Mouse (Mus musculus): ENCODE results near the gene Olfr1023. TPM values are rescaled to one million over a fixed set of nuclear protein-coding genes. Genes with fewer than 3 reads are reported as not detected.

Olfr1023 gene
- polyA plus RNA-seq (2012; rRNA removed) (not detected in 2 replicates), polyA plus RNA-seq (2014; fragmentation: Nextera tagmentation; extraction: Ambion mirVana) (not detected in 2 replicates)

GRCm38 (mm10) chr2:85885340-85885739, at the start of gene Olfr1023:
Gene Olfr1023, plus strand, starts transcription at chr2:85885640.
- Histone ChIP-seq H3K4me3 (ENCODE audit: insufficient read depth in 1 of 2, low read depth in 2 of 2, low read length in 2 of 2) (no peak within 1 kb of the TSS), H3K4me2 (ENCODE audit: low read depth) (no peak within 1 kb of the TSS), H3K27me3 (ENCODE audit: control insufficient read depth, insufficient read depth, low read length) (no peaks in the 10 kb centered on the region), H3K27ac (no peak within 1 kb of the TSS), H3K9ac (replicated peaks) (no peak within 1 kb of the TSS), H3K36me3 (replicated peaks; ENCODE audit: control insufficient read depth, insufficient read depth, low read depth) (no peaks in the 10 kb centered on the region), H3K4me1 (replicated peaks; ENCODE audit: control insufficient read depth in 2 of 2, insufficient read depth in 2 of 2, low read length in 1 of 2) (no peaks in the 10 kb centered on the region), H3K9me3 (ENCODE audit: control insufficient read depth, low read length) (no peaks in the 10 kb centered on the region)
- 46% methylated on average over 2 of the region's 2 CpGs for WGBS (ENCODE audit: insufficient replicate concordance)
- DNase-seq (ENCODE audit: low read depth in 3 of 3, low spot score in 3 of 3) (no peak), ATAC-seq (ENCODE audit: insufficient read depth) (no peak)
- TF ChIP-seq CTCF (IDR thresholded peaks at IDR 0.05; ENCODE audit: low read depth) (no peak), EP300 (IDR thresholded peaks at IDR 0.05; ENCODE audit: low read depth) (no peak)

DNA sequence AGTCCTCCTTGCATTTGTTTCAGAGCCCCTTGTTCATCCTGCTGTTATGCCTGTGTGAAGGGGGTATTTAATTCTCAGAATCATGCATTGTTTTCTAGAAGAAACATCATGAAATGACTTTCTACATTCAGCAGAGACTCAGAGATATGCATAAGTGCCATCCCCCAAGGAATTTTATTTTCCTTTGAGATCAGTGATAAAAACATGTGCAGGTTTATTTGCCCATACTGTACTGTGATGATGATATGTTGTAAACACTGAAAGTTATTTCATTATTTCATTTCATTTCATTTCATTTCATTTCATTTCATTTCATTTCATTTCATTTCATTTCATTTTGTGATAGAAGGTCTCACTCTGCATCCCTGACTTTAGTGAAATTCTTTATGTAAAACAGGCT, 40.1 kb upstream of the Olfr1023 start, which contains the start of gene Olfr1019:
Gene Olfr1019 (minus strand): TSS at position 101 of the 400 bp plus-strand sequence.
- H3K9me3 ChIP-seq (ENCODE audit: control insufficient read depth, low read length), result no peaks in the 10 kb centered on the region

DNA sequence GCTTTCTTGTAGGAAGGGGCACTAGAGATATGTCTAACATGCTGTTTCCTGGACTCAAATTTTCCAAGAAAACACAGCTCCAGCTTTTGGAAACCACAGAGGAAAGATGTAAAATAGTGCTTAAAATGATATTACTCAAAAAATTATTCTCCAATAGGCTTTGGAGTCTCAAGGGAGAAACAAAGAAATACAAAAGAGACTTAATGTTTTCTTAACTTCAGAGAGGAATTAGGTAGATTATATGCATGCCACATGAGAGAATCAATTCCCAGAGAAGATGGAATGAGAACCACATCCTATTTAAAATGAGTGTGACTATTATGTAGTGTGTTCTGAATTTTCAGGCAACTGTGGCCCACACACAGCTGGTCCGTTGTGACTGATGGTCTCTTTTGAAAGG, 38.7 kb upstream of the Olfr1023 start, which contains the start of gene Olfr1020:
Gene Olfr1020 (plus strand): TSS at position 301 of the 400 bp plus-strand sequence.
- Histone ChIP-seq H3K4me2 (ENCODE audit: low read depth) (no peak within 1 kb of the TSS), H3K9ac (replicated peaks) (no peak within 1 kb of the TSS), H3K27me3 (ENCODE audit: control insufficient read depth, insufficient read depth, low read length) (no peaks in the 10 kb centered on the region), H3K4me1 (replicated peaks; ENCODE audit: control insufficient read depth in 2 of 2, insufficient read depth in 2 of 2, low read length in 1 of 2) (no peaks in the 10 kb centered on the region), H3K27ac (no peak within 1 kb of the TSS), H3K9me3 (ENCODE audit: control insufficient read depth, low read length) (no peaks in the 10 kb centered on the region), H3K36me3 (replicated peaks; ENCODE audit: control insufficient read depth, insufficient read depth, low read depth) (no peaks in the 10 kb centered on the region), H3K4me3 (ENCODE audit: insufficient read depth in 1 of 2, low read depth in 2 of 2, low read length in 2 of 2) (no peak within 1 kb of the TSS)
- ATAC-seq (ENCODE audit: insufficient read depth) (no peak), DNase-seq (ENCODE audit: low read depth in 3 of 3, low spot score in 3 of 3) (no peak)
- WGBS (ENCODE audit: insufficient replicate concordance), result 63% methylated on average over 1 of the region's 1 CpGs
- no peak for TF ChIP-seq EP300 (IDR thresholded peaks at IDR 0.05; ENCODE audit: low read depth)
- no peak for TF ChIP-seq CTCF (IDR thresholded peaks at IDR 0.05; ENCODE audit: low read depth)

More for the DNA sequence above, 40.1 kb upstream of the Olfr1023 start, which contains the start of gene Olfr1019:
- Histone ChIP-seq H3K4me1 (replicated peaks; ENCODE audit: control insufficient read depth in 2 of 2, insufficient read depth in 2 of 2, low read length in 1 of 2) (no peaks in the 10 kb centered on the region), H3K4me2 (ENCODE audit: low read depth) (no peak within 1 kb of the TSS), H3K27me3 (ENCODE audit: control insufficient read depth, insufficient read depth, low read length) (no peaks in the 10 kb centered on the region), H3K9ac (replicated peaks) (no peak within 1 kb of the TSS), H3K36me3 (replicated peaks; ENCODE audit: control insufficient read depth, insufficient read depth, low read depth) (no peaks in the 10 kb centered on the region), H3K4me3 (ENCODE audit: insufficient read depth in 1 of 2, low read depth in 2 of 2, low read length in 2 of 2) (no peak within 1 kb of the TSS), H3K27ac (no peak within 1 kb of the TSS)
- no peak for TF ChIP-seq EP300 (IDR thresholded peaks at IDR 0.05; ENCODE audit: low read depth)
- no peak for TF ChIP-seq CTCF (IDR thresholded peaks at IDR 0.05; ENCODE audit: low read depth)
- ATAC-seq (ENCODE audit: insufficient read depth) (no peak), DNase-seq (ENCODE audit: low read depth in 3 of 3, low spot score in 3 of 3) (no peak)

GRCm38 (mm10) chr2:85868294-85868693, 17.1 kb upstream of the Olfr1023 start, which contains the start of gene Olfr1022:
Gene Olfr1022, plus strand, starts transcription at chr2:85868594.
- DNase-seq (ENCODE audit: low read depth in 3 of 3, low spot score in 3 of 3) (no peak), ATAC-seq (ENCODE audit: insufficient read depth) (no peak)
- Histone ChIP-seq H3K27me3 (ENCODE audit: control insufficient read depth, insufficient read depth, low read length) (no peaks in the 10 kb centered on the region), H3K9ac (replicated peaks) (no peak within 1 kb of the TSS), H3K4me1 (replicated peaks; ENCODE audit: control insufficient read depth in 2 of 2, insufficient read depth in 2 of 2, low read length in 1 of 2) (no peaks in the 10 kb centered on the region), H3K4me2 (ENCODE audit: low read depth) (no peak within 1 kb of the TSS), H3K9me3 (ENCODE audit: control insufficient read depth, low read length) (no peaks in the 10 kb centered on the region), H3K27ac (no peak within 1 kb of the TSS), H3K36me3 (replicated peaks; ENCODE audit: control insufficient read depth, insufficient read depth, low read depth) (no peaks in the 10 kb centered on the region), H3K4me3 (ENCODE audit: insufficient read depth in 1 of 2, low read depth in 2 of 2, low read length in 2 of 2) (no peak within 1 kb of the TSS)
- TF ChIP-seq CTCF (IDR thresholded peaks at IDR 0.05; ENCODE audit: low read depth) (no peak), EP300 (IDR thresholded peaks at IDR 0.05; ENCODE audit: low read depth) (no peak)
- WGBS (ENCODE audit: insufficient replicate concordance), result 26% methylated on average over 2 of the region's 2 CpGs

- Histone ChIP-seq H3K4me1 (replicated peaks; ENCODE audit: control insufficient read depth in 2 of 2, insufficient read depth in 2 of 2, low read length in 1 of 2) (no peaks in the 10 kb centered on the region), H3K9me3 (ENCODE audit: control insufficient read depth, low read length) (no peaks in the 10 kb centered on the region), H3K4me2 (ENCODE audit: low read depth) (no peak within 1 kb of the TSS), H3K27ac (no peak within 1 kb of the TSS), H3K4me3 (ENCODE audit: insufficient read depth in 1 of 2, low read depth in 2 of 2, low read length in 2 of 2) (no peak within 1 kb of the TSS), H3K9ac (replicated peaks) (no peak within 1 kb of the TSS), H3K36me3 (replicated peaks; ENCODE audit: control insufficient read depth, insufficient read depth, low read depth) (no peaks in the 10 kb centered on the region), H3K27me3 (ENCODE audit: control insufficient read depth, insufficient read depth, low read length) (no peaks in the 10 kb centered on the region)
- no peak for DNase-seq (ENCODE audit: low read depth in 3 of 3, low spot score in 3 of 3)
- 68% methylated on average over 3 of the region's 3 CpGs for WGBS (ENCODE audit: insufficient replicate concordance)
- ATAC-seq (ENCODE audit: insufficient read depth), result no peak
- TF ChIP-seq EP300 (IDR thresholded peaks at IDR 0.05; ENCODE audit: low read depth) (no peak), CTCF (IDR thresholded peaks at IDR 0.05; ENCODE audit: low read depth) (no peak)
Observed at GRCm38 (mm10) chr2:85904952-85905351, 19.5 kb downstream of the Olfr1023 start, which contains the start of gene Olfr1024. Gene Olfr1024, minus strand, starts transcription at chr2:85905052.

Measured in liver, embryonic 14.5 days (tissue).